ENCODE assay signal across 8 mouse cellular contexts in the genomic region with DNA sequence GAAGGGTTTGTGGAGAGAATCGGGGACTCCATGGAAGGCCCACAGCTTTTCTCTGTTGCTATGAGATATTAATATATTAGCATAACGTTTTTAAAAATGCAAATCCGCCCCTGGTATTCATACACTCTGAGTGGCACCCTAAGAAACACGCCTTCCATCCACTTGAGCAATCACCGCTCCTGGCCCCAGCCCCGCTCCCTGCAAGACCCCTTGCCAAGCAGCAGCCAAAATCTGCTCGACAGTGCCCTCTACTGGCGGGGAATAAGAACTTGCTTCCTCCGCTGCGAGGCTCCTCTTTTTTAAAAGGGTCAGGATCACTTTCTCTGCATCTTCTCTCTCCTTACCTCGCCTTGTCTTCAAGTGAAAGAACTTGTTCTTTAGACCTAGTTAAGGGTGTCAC.
DNase-seq lines count a peak whose midpoint lies in the region; ATAC-seq lines count a peak whose summit lies in the region.

No protein-coding gene starts in this region.

- H3K36me3 ChIP-seq in embryonic facial prominence, embryonic 12.5 days: no peaks in the 10 kb centered on the region
- H3K36me3 ChIP-seq in kidney, embryonic 16.5 days (ENCODE audit: insufficient read depth, low read length): no peaks in the 10 kb centered on the region
- no peaks in the 10 kb centered on the region for H3K36me3 ChIP-seq in liver, embryonic 15.5 days (replicated peaks)
- no peaks in the 10 kb centered on the region for H3K36me3 ChIP-seq in neural tube, embryonic 14.5 days (ENCODE audit: control insufficient read depth, insufficient read depth, low read length)

- no peaks in the 10 kb centered on the region for H3K27me3 ChIP-seq in embryonic facial prominence, embryonic 12.5 days
- no peaks in the 10 kb centered on the region for H3K27me3 ChIP-seq in kidney, embryonic 16.5 days (ENCODE audit: insufficient read depth, low read length)
- H3K27me3 ChIP-seq in liver, embryonic 15.5 days: peaks cover 7% of the 10 kb centered on the region; the same call in 1 of the 2 replicates
- H3K27me3 ChIP-seq in neural tube, embryonic 14.5 days (ENCODE audit: control insufficient read depth, insufficient read depth, low read length): no peaks in the 10 kb centered on the region

- peak overlapping the region; percentile 83 for H3K27ac ChIP-seq in embryonic facial prominence, embryonic 12.5 days
- peak overlapping the region; percentile 81 for H3K27ac ChIP-seq in kidney, embryonic 16.5 days (ENCODE audit: low read length)
- peak overlapping the region; percentile 78 for H3K27ac ChIP-seq in liver, embryonic 15.5 days (replicated peaks)
- no peak overlapping the region for H3K27ac ChIP-seq in neural tube, embryonic 14.5 days (ENCODE audit: low read depth, low read length)

- WGBS in embryonic facial prominence, embryonic 12.5 days: 11% methylated on average over 11 of the region's 11 CpGs
- 7% methylated on average over 11 of the region's 11 CpGs for WGBS in kidney, embryonic 16.5 days
- 7% methylated on average over 11 of the region's 11 CpGs for WGBS in liver, embryonic 15.5 days (ENCODE audit: insufficient replicate concordance)
- WGBS in neural tube, embryonic 14.5 days: 8% methylated on average over 11 of the region's 11 CpGs

- H3K4me1 ChIP-seq in embryonic facial prominence, embryonic 12.5 days: peaks cover 44% of the 10 kb centered on the region
- H3K4me1 ChIP-seq in kidney, embryonic 16.5 days (ENCODE audit: insufficient read depth, low read length): peaks cover 16% of the 10 kb centered on the region
- H3K4me1 ChIP-seq in liver, embryonic 15.5 days (replicated peaks): peaks cover 22% of the 10 kb centered on the region
- H3K4me1 ChIP-seq in neural tube, embryonic 14.5 days (ENCODE audit: control insufficient read depth, insufficient read depth, low read length): peaks cover 18% of the 10 kb centered on the region

- H3K4me2 ChIP-seq in embryonic facial prominence, embryonic 12.5 days (replicated peaks): peak overlapping the region; percentile 34
- H3K4me2 ChIP-seq in kidney, embryonic 16.5 days (replicated peaks; ENCODE audit: low read depth, low read length): peak overlapping the region; percentile 38
- H3K4me2 ChIP-seq in liver, embryonic 15.5 days: peak overlapping the region; percentile 61
- H3K4me2 ChIP-seq in neural tube, embryonic 14.5 days (ENCODE audit: low read depth, low read length): no peak overlapping the region

- H3K9ac ChIP-seq in embryonic facial prominence, embryonic 12.5 days: no peak overlapping the region
- H3K9ac ChIP-seq in kidney, embryonic 16.5 days (replicated peaks; ENCODE audit: low read length): peak overlapping the region; percentile 22; the same call in 1 of the 2 replicates
- H3K9ac ChIP-seq in liver, embryonic 15.5 days: no peak overlapping the region
- no peak overlapping the region for H3K9ac ChIP-seq in neural tube, embryonic 14.5 days (replicated peaks; ENCODE audit: low read depth, low read length)

- ATAC-seq in embryonic facial prominence, embryonic 12.5 days (ENCODE audit: insufficient number of reproducible peaks, insufficient read depth, low FRiP score, low TSS enrichment): peak; percentile 48; the same call in 1 of the 2 replicates
- peak; percentile 58 for ATAC-seq in kidney, embryonic 16.5 days (ENCODE audit: low FRiP score, low TSS enrichment)
- no peak for ATAC-seq in liver, embryonic 15.5 days (ENCODE audit: insufficient read depth)
- ATAC-seq in neural tube, embryonic 14.5 days (ENCODE audit: low read depth): peak; percentile 69

- peak; percentile 37 for DNase-seq in 3T3-L1 (ENCODE audit: low read depth, low spot score)
- peak; percentile 53 for DNase-seq in adrenal gland, adult 2 months
- DNase-seq in heart, adult 8-10 months (ENCODE audit: low spot score): peak; percentile 26
- DNase-seq in testis, postnatal 10 days (ENCODE audit: low spot score): peak; percentile 94

- no peaks in the 10 kb centered on the region for H3K9me3 ChIP-seq in embryonic facial prominence, embryonic 12.5 days
- no peaks in the 10 kb centered on the region for H3K9me3 ChIP-seq in kidney, embryonic 16.5 days (ENCODE audit: low read length)
- no peaks in the 10 kb centered on the region for H3K9me3 ChIP-seq in liver, embryonic 15.5 days (replicated peaks)
- no peaks in the 10 kb centered on the region for H3K9me3 ChIP-seq in neural tube, embryonic 14.5 days (ENCODE audit: control insufficient read depth, low read length)

- no peak overlapping the region for H3K4me3 ChIP-seq in embryonic facial prominence, embryonic 12.5 days
- peak overlapping the region; percentile 28 for H3K4me3 ChIP-seq in kidney, embryonic 16.5 days (ENCODE audit: low read length)
- peak overlapping the region; percentile 21; the same call in 1 of the 2 replicates for H3K4me3 ChIP-seq in liver, embryonic 15.5 days (replicated peaks)
- H3K4me3 ChIP-seq in neural tube, embryonic 14.5 days (ENCODE audit: low read depth, low read length): no peak overlapping the region

Comparison
In these comparisons a context has a peak if more than half of its experiments do, and no peak if none do; other contexts are left out.
1. DNase-seq: peak in every context shown above with its lines; median percentile 94 in testis, postnatal 10 days; 53 in adrenal gland, adult 2 months; 37 in 3T3-L1; 26 in heart, adult 8-10 months.
2. H3K4me3 ChIP-seq: peak in kidney, embryonic 16.5 days (single experiment) and liver, embryonic 15.5 days (single experiment); none in embryonic facial prominence, embryonic 12.5 days (single experiment) and neural tube, embryonic 14.5 days (single experiment).